Mouse (Mus musculus) large intestine, adult 2 months (tissue): ENCODE results near the gene Cacng1. TPM values are rescaled to one million over a fixed set of nuclear protein-coding genes. Genes with fewer than 3 reads are reported as not detected.

Experiments used
- DNase-seq: peaks from one replicate; pipeline ENCODE4 v3.0.0-alpha.2; 2012; ENCODE audit warnings: low read depth, low spot score
- WGBS: fragments of 180-500 bp; shearing (Covaris S2); methylation state at CpG from one replicate; pipeline ENCODE4 v1.1.7; 2018; 5-methylcytosine and 5-hydroxymethylcytosine counted together
- polyA plus RNA-seq: library from polyadenylated mRNA; depleted of rRNA; stranded (reverse); fragments of >200 nt; gene quantifications from 2 replicates; pipeline ENCODE4 v1.2.3, GENCODE M21; 2012; rRNA removed

Gene Cacng1
- polyA plus RNA-seq, 1 experiment: 0.35 TPM

GRCm38 (mm10) chr11:107668977-107669376, 47.3 kb downstream of the Cacng1 start:
- no peak for DNase-seq

GRCm38 (mm10) chr11:107668223-107668622, 48.1 kb downstream of the Cacng1 start:
- no peak for DNase-seq

More at GRCm38 (mm10) chr11:107668977-107669376, 47.3 kb downstream of the Cacng1 start:
- WGBS: 74% methylated on average over 4 of the region's 4 CpGs

GRCm38 (mm10) chr11:107667542-107667941, 48.8 kb downstream of the Cacng1 start:
- 89% methylated on average over 2 of the region's 2 CpGs for WGBS
- no peak for DNase-seq

More at GRCm38 (mm10) chr11:107668223-107668622, 48.1 kb downstream of the Cacng1 start:
- 88% methylated on average over 6 of the region's 6 CpGs for WGBS

GRCm38 (mm10) chr11:107662666-107663065, 53.7 kb downstream of the Cacng1 start:
- DNase-seq: no peak
- whole genome bisulfite sequencing: 90% methylated on average over 5 of the region's 5 CpGs

GRCm38 (mm10) chr11:107660452-107660851, 55.9 kb downstream of the Cacng1 start:
- WGBS: 91% methylated on average over 4 of the region's 4 CpGs
- no peak for DNase-seq

GRCm38 (mm10) chr11:107657117-107657516, 59.2 kb downstream of the Cacng1 start:
- WGBS: 94% methylated on average over 5 of the region's 5 CpGs
- no peak for DNase-seq

GRCm38 (mm10) chr11:107655538-107655937, 60.8 kb downstream of the Cacng1 start:
- DNase-seq: no peak
- WGBS: 95% methylated on average over 4 of the region's 4 CpGs

Other genes with a start within 250 kb of the Cacng1 start
- 2.4 and 3.3 TPM in 2 replicates for gene Pitpnc1, start 245.8 kb downstream of the Cacng1 start, polyA plus RNA-seq
- gene Psmd12, start 237.0 kb downstream of the Cacng1 start, polyA plus RNA-seq: 13.0 and 13.8 TPM in 2 replicates
- 13.6 and 15.3 TPM in 2 replicates for gene Helz, start 168.6 kb downstream of the Cacng1 start, polyA plus RNA-seq
- gene Cacng4, start 78.0 kb upstream of the Cacng1 start, polyA plus RNA-seq: 0.29 and 0.58 TPM in 2 replicates
- 0.01 and 0.04 TPM in 2 replicates for gene Cacng5, start 198.5 kb upstream of the Cacng1 start, polyA plus RNA-seq